Mouse (Mus musculus) limb, embryonic 14.5 days (tissue): ENCODE measurements around the gene Cfap61. TPM values are rescaled to one million over a fixed set of nuclear protein-coding genes. Genes with fewer than 3 reads are reported as not detected.

ENCODE experiments used
- ATAC-seq: fragments of 200-750 bp; cut with Nextera tagmentation; 2 replicates; pipeline ENCODE4 v1.8.0; 2017; ENCODE audit warnings: low read depth, moderate number of reproducible peaks, moderate TSS enrichment; ENCODE audit not compliant: low FRiP score
- DNase-seq: peaks from one replicate; pipeline ENCODE4 v3.0.0-alpha.2; 2015; ENCODE audit warnings: low spot score
- H3K27ac ChIP-seq: fragments of 300-500 bp; sonication (generic); replicated peaks from 2 replicates; pipeline ENCODE4 v1.5.1; 2014; ENCODE audit warnings: low read depth, mild to moderate bottlenecking, low read length, moderate library complexity, mixed read lengths
- H3K27me3 ChIP-seq: fragments of 300-500 bp; sonication (generic); 2 replicates; pipeline ENCODE4 v1.6.1; 2014; ENCODE audit warnings: low read length, mixed read lengths; ENCODE audit not compliant: control insufficient read depth, insufficient read depth
- H3K36me3 ChIP-seq: fragments of 300-500 bp; sonication (generic); 2 replicates; pipeline ENCODE4 v1.6.1; 2014; ENCODE audit warnings: mild to moderate bottlenecking, low read length, moderate library complexity, mixed read lengths; ENCODE audit not compliant: control insufficient read depth, insufficient read depth
- H3K4me1 ChIP-seq: fragments of 300-500 bp; sonication (generic); 2 replicates; pipeline ENCODE4 v1.6.1; 2014; ENCODE audit warnings: antibody characterized with exemption, low read length, mixed read lengths; ENCODE audit not compliant: control insufficient read depth, insufficient read depth
- H3K4me2 ChIP-seq: fragments of 300-500 bp; sonication (generic); replicated peaks from 2 replicates; pipeline ENCODE4 v1.6.1; 2014; ENCODE audit warnings: low read depth, mild to moderate bottlenecking, low read length, moderate library complexity; ENCODE audit not compliant: severe bottlenecking
- H3K4me3 ChIP-seq: fragments of 300-500 bp; sonication (generic); replicated peaks from 2 replicates; pipeline ENCODE4 v1.5.1; 2014; ENCODE audit warnings: low read length
- H3K9ac ChIP-seq: fragments of 300-500 bp; sonication (generic); 2 replicates; pipeline ENCODE4 v1.6.1; 2014; ENCODE audit warnings: mild to moderate bottlenecking, low read depth, low read length, moderate library complexity; ENCODE audit not compliant: severe bottlenecking
- H3K9me3 ChIP-seq: fragments of 300-500 bp; sonication (generic); 2 replicates; pipeline ENCODE4 v1.6.1; 2016; ENCODE audit warnings: low read length; ENCODE audit not compliant: control insufficient read depth
- POLR2A ChIP-seq: fragments of 200-500 bp; IDR thresholded peaks from 2 replicates; pipeline ENCODE4 v1.8.0; 2012; ENCODE audit warnings: inconsistent platforms, mild to moderate bottlenecking, moderate library complexity, borderline replicate concordance; ENCODE audit not compliant: insufficient read depth, insufficient read length; ENCODE audit errors: extremely low read depth
- WGBS: fragments of 180-500 bp; shearing (Covaris S2); extraction: QIAGEN DNeasy Blood & Tissue Kit; methylation state at CpG from one replicate; pipeline ENCODE4 v1.1.7; 2014; 5-methylcytosine and 5-hydroxymethylcytosine counted together
- polyA plus RNA-seq, 2 experiments: library from polyadenylated mRNA; depleted of rRNA in 1 of 2; stranded (reverse) in 1 of 2; unstranded in 1 of 2; fragments of >200 nt; fragmentation: Nextera tagmentation in 1 of 2; extraction: Ambion mirVana in 1 of 2; gene quantifications; 2 replicates each; pipeline versions ENCODE4 v1.2.1 to v1.2.3; 2012 to 2014

Gene Cfap61
- polyA plus RNA-seq (2012; rRNA removed) (0.09 and 0.15 TPM in 2 replicates), polyA plus RNA-seq (2014; fragmentation: Nextera tagmentation; extraction: Ambion mirVana) (0.29 TPM in 1 of 2 replicates, not detected in the other)

DNA sequence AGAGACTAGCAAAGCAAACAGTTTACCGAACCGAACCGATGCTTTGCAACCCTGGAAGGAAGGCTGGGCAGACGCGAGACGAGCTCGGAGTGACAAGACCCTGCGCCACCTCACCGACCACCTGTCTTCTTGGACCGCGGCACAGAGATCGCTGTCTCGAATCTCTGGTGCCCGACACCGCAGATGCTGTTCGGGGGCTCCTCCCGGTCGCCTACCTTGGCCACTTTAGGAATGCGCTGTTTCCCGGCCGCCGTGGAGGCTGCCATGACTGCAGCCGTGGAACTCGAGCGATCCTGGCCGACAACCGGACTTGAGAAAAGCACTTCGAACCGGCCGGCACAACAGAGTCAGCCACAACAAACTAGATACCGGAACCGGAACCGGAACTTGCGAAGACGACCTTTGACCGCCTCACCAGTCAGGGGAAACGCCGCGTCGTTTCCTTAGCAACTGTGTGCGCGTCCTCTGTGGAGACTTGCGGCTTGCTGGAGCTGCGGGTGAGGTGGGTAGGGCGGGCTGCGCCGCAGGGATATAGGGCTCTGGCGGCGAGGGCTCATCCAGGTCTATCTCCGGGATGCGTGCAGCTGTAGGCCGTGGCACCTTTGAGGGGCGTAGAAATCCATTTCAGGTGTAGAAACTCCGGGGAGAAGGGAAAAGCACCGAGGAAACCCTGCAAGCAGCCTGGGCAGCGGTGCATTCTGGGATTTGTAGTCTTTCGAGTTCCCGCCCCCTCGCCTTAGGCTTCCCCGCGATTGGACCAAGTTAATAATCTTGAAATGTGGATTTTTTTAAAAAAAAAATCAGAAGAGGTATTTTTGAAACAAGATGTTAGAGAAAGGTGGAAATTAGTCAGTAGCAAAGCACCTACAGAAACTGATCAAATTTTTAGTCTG lies at the start of gene Cfap61, which contains the start of gene Crnkl1:
Gene Cfap61 (plus strand): TSS at position 446 of the 893 bp plus-strand sequence.
Gene Crnkl1 (minus strand): TSS at position 676 of the 893 bp plus-strand sequence.
- Histone ChIP-seq H3K4me3 (peak within 1 kb of the TSS; percentile 83), H3K4me1 (peaks cover 5% of the 10 kb centered on the region; the same call in 1 of the 2 replicates), H3K9ac (peak within 1 kb of the TSS; percentile 64), H3K27ac (no peak within 1 kb of the TSS), H3K27me3 (no peaks in the 10 kb centered on the region), H3K9me3 (no peaks in the 10 kb centered on the region), H3K4me2 (peak within 1 kb of the TSS; percentile 75), H3K36me3 (peaks cover 29% of the 10 kb centered on the region)
- peak; percentile 98 for DNase-seq
- peak; percentile 99 for ATAC-seq
- under 1% methylated on average over 61 of the region's 61 CpGs for WGBS
- TF ChIP-seq POLR2A, result no peak

GRCm38 (mm10) chr2:145884913-145885785 lies 49.4 kb upstream of the Cfap61 start:
- peak; percentile 17 for DNase-seq
- Histone ChIP-seq H3K9ac (no peak overlapping the region), H3K27me3 (no peaks in the 10 kb centered on the region), H3K4me1 (peaks cover 73% of the 10 kb centered on the region), H3K27ac (peak overlapping the region; percentile 40), H3K9me3 (no peaks in the 10 kb centered on the region), H3K4me2 (no peak overlapping the region), H3K4me3 (no peak overlapping the region), H3K36me3 (peaks cover 53% of the 10 kb centered on the region)
- no peak for TF ChIP-seq POLR2A
- 52% methylated on average over 14 of the region's 14 CpGs for WGBS
- ATAC-seq, result no peak

- DNase-seq (peak; percentile 87), ATAC-seq (peak; percentile 76)
- Histone ChIP-seq H3K9ac (no peak overlapping the region), H3K4me1 (peaks cover 47% of the 10 kb centered on the region), H3K27ac (peak overlapping the region; percentile 77), H3K9me3 (no peaks in the 10 kb centered on the region), H3K4me3 (no peak overlapping the region), H3K27me3 (no peaks in the 10 kb centered on the region), H3K36me3 (peaks cover 43% of the 10 kb centered on the region), H3K4me2 (no peak overlapping the region)
- TF ChIP-seq POLR2A, result no peak
- whole genome bisulfite sequencing, result 47% methylated on average over 14 of the region's 14 CpGs
Measured at GRCm38 (mm10) chr2:145887937-145888765, 46.4 kb upstream of the Cfap61 start.

DNA sequence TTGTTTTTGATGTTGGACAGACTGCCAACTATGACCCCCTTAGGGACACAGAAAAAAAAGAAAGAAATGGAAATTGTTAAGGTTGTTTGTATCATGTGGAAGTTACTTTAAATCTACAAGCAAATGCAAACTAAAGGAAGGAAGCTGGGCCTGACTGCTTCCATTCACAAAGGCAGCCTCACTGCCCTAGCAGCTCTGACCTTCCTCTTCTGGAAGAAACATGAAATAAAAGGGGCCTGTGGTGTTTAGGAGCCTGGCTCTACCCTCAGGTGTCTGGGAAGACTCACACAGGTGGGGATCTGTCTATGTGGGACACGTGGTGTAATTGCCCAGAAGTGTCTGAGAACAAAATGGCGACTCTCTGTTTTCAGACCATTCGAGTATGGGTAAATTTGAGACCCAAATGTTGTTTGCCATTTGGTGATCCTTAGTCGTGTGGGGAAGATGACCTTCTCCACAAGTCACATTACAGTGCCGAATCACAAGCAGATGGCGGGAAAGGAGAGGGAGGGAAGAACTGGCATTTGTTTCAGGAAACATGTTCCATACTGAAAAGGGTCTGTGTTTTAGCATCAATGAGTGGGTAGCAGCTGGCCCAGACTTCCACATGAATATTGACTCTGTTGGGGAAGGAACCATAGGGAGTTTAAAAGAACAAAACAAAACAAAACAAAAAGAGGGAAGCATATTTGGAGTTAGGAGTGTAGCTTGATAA lies 45.7 kb upstream of the Cfap61 start:
- ATAC-seq (no peak; the same call in none of the 2 replicates), DNase-seq (no peak)
- 52% methylated on average over 6 of the region's 6 CpGs for WGBS
- Histone ChIP-seq H3K36me3 (peaks cover 36% of the 10 kb centered on the region), H3K4me1 (peaks cover 39% of the 10 kb centered on the region), H3K27ac (peak overlapping the region; percentile 77), H3K9ac (no peak overlapping the region), H3K9me3 (no peaks in the 10 kb centered on the region), H3K4me3 (no peak overlapping the region), H3K27me3 (no peaks in the 10 kb centered on the region), H3K4me2 (no peak overlapping the region)
- TF ChIP-seq POLR2A, result no peak
